Mouse (Mus musculus): ENCODE measurements around the gene Gm42878.

The Gm42878 gene

GRCm38 (mm10) chr5:121493305-121493704 is 52.0 kb downstream of the Gm42878 start:
- no peak for DNase-seq (ENCODE audit: low spot score)

- DNase-seq (ENCODE audit: low spot score), result no peak
These were observed 60.5 kb downstream of the Gm42878 start for GRCm38 (mm10) chr5:121484801-121485200.

- DNase-seq (ENCODE audit: low spot score), result no peak
These were observed 67.6 kb downstream of the Gm42878 start for GRCm38 (mm10) chr5:121477680-121478079.

GRCm38 (mm10) chr5:121476040-121476439 is 69.2 kb downstream of the Gm42878 start:
- DNase-seq (ENCODE audit: low spot score), result no peak

GRCm38 (mm10) chr5:121474610-121475009 is 70.7 kb downstream of the Gm42878 start:
- DNase-seq (ENCODE audit: low spot score), result no peak

- no peak for DNase-seq (ENCODE audit: low spot score)
These were observed 72.9 kb downstream of the Gm42878 start for GRCm38 (mm10) chr5:121472411-121472810.

GRCm38 (mm10) chr5:121469566-121469965 is 75.7 kb downstream of the Gm42878 start:
- DNase-seq (ENCODE audit: low spot score), result no peak
